Mouse (Mus musculus) left cerebral cortex, postnatal 14 days (tissue): ENCODE measurements around the gene Fgf8. TPM values are rescaled to one million over a fixed set of nuclear protein-coding genes. Genes with fewer than 3 reads are reported as not detected.

Experiments
- total RNA-seq, 2 experiments: library from RNA; stranded (reverse); gene quantifications; 2 replicates each; pipeline ENCODE4 v1.2.3; 2021

Fgf8 gene
- total RNA-seq, 2 experiments from 2014 or later, result not detected

Other genes starting within 250 kb of the Fgf8 start
- 1 to 10 TPM; 7.6 to 7.7 TPM for gene Poll, start 182.4 kb downstream of the Fgf8 start, total RNA-seq
- 10 to 100 TPM; 58.3 to 72.0 TPM for gene Gm17018, start 182.3 kb downstream of the Fgf8 start, total RNA-seq
- 10 to 100 TPM; 32.3 to 34.8 TPM for gene Fbxw4, start 82.6 kb downstream of the Fgf8 start, total RNA-seq
- 1 to 10 TPM; 6.8 to 7.6 TPM for gene Npm3, start 6.7 kb upstream of the Fgf8 start, total RNA-seq
- gene Mgea5, start 40.9 kb upstream of the Fgf8 start, total RNA-seq, result 100 to 1,000 TPM; 132 to 136 TPM
- gene Kcnip2, start 73.1 kb upstream of the Fgf8 start, total RNA-seq, result 100 to 1,000 TPM; 129 to 143 TPM